Mouse (Mus musculus) CH12.LX (cell line): ENCODE results near the gene Zscan5b. TPM values are rescaled to one million over a fixed set of nuclear protein-coding genes. Genes with fewer than 3 reads are reported as not detected.

Experiments
- DNase-seq: peaks from one replicate; pipeline ENCODE4 v3.0.0-alpha.2; 2013; ENCODE audit errors: extremely low read depth
- H3K27ac ChIP-seq: 2 replicates; pipeline ENCODE4 v1.5.1; 2012; ENCODE audit warnings: low read depth, mild to moderate bottlenecking, control low read depth, moderate library complexity; ENCODE audit not compliant: insufficient read depth
- H3K27me3 ChIP-seq: replicated peaks from 2 replicates; pipeline ENCODE3; 2012; ENCODE audit warnings: inconsistent platforms
- H3K36me3 ChIP-seq, 2 experiments: replicated peaks in 1 of 2; 2 replicates each; pipeline versions ENCODE3 to v1.6.1; 2012; ENCODE audit warnings: inconsistent platforms in 1 of 2, low read length in 1 of 2, mild to moderate bottlenecking in 1 of 2, mixed read lengths in 1 of 2, moderate library complexity in 1 of 2; ENCODE audit not compliant: control insufficient read depth in 1 of 2, insufficient read depth in 1 of 2
- H3K4me1 ChIP-seq, 2 experiments: 2 replicates each; pipeline ENCODE4 v1.6.1; 2012; ENCODE audit warnings: inconsistent platforms in 1 of 2, moderate library complexity in 1 of 2; ENCODE audit not compliant: insufficient read depth in 2 of 2, control insufficient read depth in 1 of 2
- H3K4me2 ChIP-seq: 2 replicates; pipeline ENCODE4 v1.6.1; 2012; ENCODE audit warnings: low read depth, mild to moderate bottlenecking, control low read depth; ENCODE audit not compliant: poor library complexity, insufficient read depth, severe bottlenecking
- H3K4me3 ChIP-seq, 3 experiments: fragments of 150-350 bp in 1 of 3; sonication (generic) in 1 of 3; replicated peaks in 1 of 3; 2 replicates each; pipeline versions ENCODE3 to v1.5.1; 2011 to 2012; ENCODE audit warnings: low read depth in 2 of 3, low read length in 2 of 3, mild to moderate bottlenecking in 2 of 3, moderate library complexity in 2 of 3, control low read depth in 1 of 3, improper control_type of control experiment in 1 of 3, inconsistent platforms in 1 of 3, mixed read lengths in 1 of 3; ENCODE audit not compliant: poor library complexity in 1 of 3
- H3K79me2 ChIP-seq: replicated peaks from 2 replicates; pipeline ENCODE4 v1.6.1; 2012; ENCODE audit warnings: mild to moderate bottlenecking, moderate library complexity; ENCODE audit not compliant: control insufficient read depth, poor library complexity, insufficient read depth, severe bottlenecking; ENCODE audit errors: extremely low read depth
- H3K9ac ChIP-seq: 2 replicates; pipeline ENCODE4 v1.6.1; 2012; ENCODE audit warnings: low read depth, mild to moderate bottlenecking, control low read depth, moderate library complexity; ENCODE audit not compliant: insufficient read depth
- H3K9me3 ChIP-seq: replicated peaks from 2 replicates; pipeline ENCODE3; 2012; ENCODE audit warnings: low read length, inconsistent platforms, mixed read lengths
- BHLHE40 ChIP-seq: IDR thresholded peaks from 2 replicates; pipeline ENCODE4 v1.6.1; 2011; ENCODE audit warnings: mild to moderate bottlenecking, low read depth, low read length, improper control_type of control experiment
- CHD1 ChIP-seq: IDR thresholded peaks from 2 replicates; pipeline ENCODE4 v1.6.1; 2012; ENCODE audit warnings: low read depth, low read length, improper control_type of control experiment, inconsistent platforms
- CTCF ChIP-seq, 2 experiments: IDR thresholded peaks in 1 of 2; conservative IDR thresholded peaks in 1 of 2; 2 replicates each; pipeline ENCODE4 v1.5.1; 2011 to 2012; ENCODE audit warnings: low read depth in 2 of 2, low read length in 2 of 2, improper control_type of control experiment in 1 of 2, inconsistent platforms in 1 of 2, mild to moderate bottlenecking in 1 of 2, moderate library complexity in 1 of 2
- E2F4 ChIP-seq: IDR thresholded peaks from 2 replicates; pipeline ENCODE4 v1.6.1; 2011; ENCODE audit warnings: low read depth, low read length, improper control_type of control experiment; ENCODE audit not compliant: insufficient replicate concordance
- ELF1 ChIP-seq: IDR thresholded peaks from 2 replicates; pipeline ENCODE4 v1.6.1; 2014; ENCODE audit warnings: low read depth, mild to moderate bottlenecking, inconsistent platforms, low read length, improper control_type of control experiment
- ETS1 ChIP-seq: conservative IDR thresholded peaks from 2 replicates; pipeline ENCODE4 v1.6.1; 2012; ENCODE audit warnings: low read depth, mild to moderate bottlenecking, inconsistent platforms, low read length, improper control_type of control experiment, moderate library complexity
- GABPA ChIP-seq: IDR thresholded peaks from 2 replicates; pipeline ENCODE4 v1.6.1; 2012; ENCODE audit warnings: low read depth, low read length, improper control_type of control experiment, inconsistent platforms; ENCODE audit not compliant: insufficient replicate concordance
- IRF4 ChIP-seq: IDR thresholded peaks from 2 replicates; pipeline ENCODE4 v1.6.1; 2014; ENCODE audit warnings: low read depth, mild to moderate bottlenecking, inconsistent platforms, low read length, improper control_type of control experiment
- JUN ChIP-seq: IDR thresholded peaks from 2 replicates; pipeline ENCODE4 v1.6.1; 2011; ENCODE audit warnings: low read depth, mild to moderate bottlenecking, low read length, improper control_type of control experiment, moderate library complexity; ENCODE audit not compliant: insufficient read depth
- JUND ChIP-seq: conservative IDR thresholded peaks from 2 replicates; pipeline ENCODE4 v1.6.1; 2011; ENCODE audit warnings: low read depth, low read length, improper control_type of control experiment
- MAFK ChIP-seq: IDR thresholded peaks from 2 replicates; pipeline ENCODE4 v1.6.1; 2011; ENCODE audit warnings: low read length, improper control_type of control experiment; ENCODE audit not compliant: insufficient replicate concordance
- MAZ ChIP-seq: IDR thresholded peaks from 2 replicates; pipeline ENCODE4 v1.6.1; 2012; ENCODE audit warnings: low read depth, mild to moderate bottlenecking, inconsistent platforms, low read length, improper control_type of control experiment, moderate library complexity
- MEF2A ChIP-seq: IDR thresholded peaks from 2 replicates; pipeline ENCODE4 v1.6.1; 2014; ENCODE audit warnings: low read depth, mild to moderate bottlenecking, inconsistent platforms, low read length, improper control_type of control experiment, borderline replicate concordance
- MYC ChIP-seq: IDR thresholded peaks from 2 replicates; pipeline ENCODE4 v1.6.1; 2011; ENCODE audit warnings: low read depth, mild to moderate bottlenecking, improper control_type of control experiment, low read length
- NRF1 ChIP-seq: IDR thresholded peaks from 2 replicates; pipeline ENCODE4 v1.6.1; 2014; ENCODE audit warnings: low read depth, mild to moderate bottlenecking, inconsistent platforms, low read length, improper control_type of control experiment, moderate library complexity
- PAX5 ChIP-seq: IDR thresholded peaks from 2 replicates; pipeline ENCODE4 v1.6.1; 2012; ENCODE audit warnings: low read length, inconsistent platforms, mixed read lengths
- POLR2A ChIP-seq: IDR thresholded peaks from 2 replicates; pipeline ENCODE4 v1.6.1; 2011; ENCODE audit warnings: low read depth, mild to moderate bottlenecking, improper control_type of control experiment, low read length
- RAD21 ChIP-seq: IDR thresholded peaks from 2 replicates; pipeline ENCODE4 v1.6.1; 2011; ENCODE audit warnings: low read depth, mild to moderate bottlenecking, low read length, improper control_type of control experiment, moderate library complexity
- SMC3 ChIP-seq: IDR thresholded peaks from 2 replicates; pipeline ENCODE4 v1.6.1; 2011; ENCODE audit warnings: low read depth, low read length, improper control_type of control experiment
- TBP ChIP-seq: conservative IDR thresholded peaks from 2 replicates; pipeline ENCODE4 v1.6.1; 2011; ENCODE audit warnings: low read depth, low read length, improper control_type of control experiment
- TCF12 ChIP-seq: IDR thresholded peaks from 2 replicates; pipeline ENCODE4 v1.6.1; 2014; ENCODE audit warnings: low read depth, mild to moderate bottlenecking, inconsistent platforms, low read length, improper control_type of control experiment
- UBTF ChIP-seq: IDR thresholded peaks from 2 replicates; pipeline ENCODE4 v1.6.1; 2012; ENCODE audit warnings: low read depth, mild to moderate bottlenecking, inconsistent platforms, low read length, improper control_type of control experiment, moderate library complexity
- USF1 ChIP-seq: IDR thresholded peaks from 2 replicates; pipeline ENCODE4 v1.6.1; 2014; ENCODE audit warnings: low read depth, mild to moderate bottlenecking, inconsistent platforms, low read length, improper control_type of control experiment
- USF2 ChIP-seq: conservative IDR thresholded peaks from 2 replicates; pipeline ENCODE4 v1.6.1; 2011; ENCODE audit warnings: low read depth, low read length, improper control_type of control experiment
- dilution Hi-C: fragments of 300-500 bp; cut with MboI; formaldehyde crosslinking; loops from 2 replicates; pipeline ENCODE4 v1.14.3; 2020; ENCODE audit warnings: low sequenced_read_pairs; ENCODE audit not compliant: extremely low pct_unique_long_range_greater_than_20kb, extremely low pct_ligation_motif_present
- in situ Hi-C: fragments of 300-500 bp; cut with MboI; formaldehyde crosslinking; loops from 3 replicates; pipeline ENCODE4 v1.14.3; 2019; ENCODE audit warnings: low sequenced_read_pairs, low pct_ligation_motif_present, low pct_unique_long_range_greater_than_20kb, mixed read lengths
- polyA plus RNA-seq: library from polyadenylated mRNA; unstranded; fragments of >175 nt; gene quantifications from 2 replicates; pipeline ENCODE4 v1.2.1, GENCODE M21; 2012; ENCODE audit warnings: low read depth; ENCODE audit not compliant: insufficient read length
- total RNA-seq, 2 experiments: library from RNA; depleted of rRNA; stranded (reverse); fragments of 300-350 nt in 1 of 2; fragments of >200 nt in 1 of 2; gene quantifications; 2 replicates each; pipeline ENCODE4 v1.2.3; 2012 to 2014

The Zscan5b gene
- total and polyA plus RNA-seq, 3 experiments, result not detected

GRCm38 (mm10) chr7:6186176-6186575 lies 35.9 kb upstream of the Zscan5b start:
- TF ChIP-seq RAD21, result no peak
- no peak for TF ChIP-seq IRF4
- no peak for TF ChIP-seq MAZ
- no peak for TF ChIP-seq MEF2A
- TF ChIP-seq NRF1, result no peak
- TF ChIP-seq UBTF, result no peak
- no peak for TF ChIP-seq JUND
- no peak for TF ChIP-seq CHD1
- no peak for TF ChIP-seq USF2
- no peak for TF ChIP-seq CTCF (conservative IDR thresholded peaks at IDR 0.05 in 1 of 2, IDR thresholded peaks at IDR 0.05 in 1 of 2; ENCODE audit: low read depth in 2 of 2, low read length in 2 of 2)
- TF ChIP-seq PAX5, result no peak
- no peak for TF ChIP-seq TBP
- no peak for TF ChIP-seq SMC3
- no peak overlapping the region for H3K4me2 ChIP-seq
- in situ Hi-C loops, result no loop called here

GRCm38 (mm10) chr7:6186756-6187155 lies 35.3 kb upstream of the Zscan5b start:
- DNase-seq, result no peak
- no peak for TF ChIP-seq GABPA
- no peak for TF ChIP-seq USF1
- no peak for TF ChIP-seq E2F4
- no peak for TF ChIP-seq POLR2A
- TF ChIP-seq ETS1, result no peak
- no peak for TF ChIP-seq BHLHE40
- no peak for TF ChIP-seq CTCF (conservative IDR thresholded peaks at IDR 0.05 in 1 of 2, IDR thresholded peaks at IDR 0.05 in 1 of 2; ENCODE audit: low read depth in 2 of 2, low read length in 2 of 2)
- no peak for TF ChIP-seq MAZ
- no peak for TF ChIP-seq UBTF
- no peak for TF ChIP-seq MAFK
- TF ChIP-seq ELF1, result no peak
- TF ChIP-seq JUN, result no peak
- no peak for TF ChIP-seq TCF12
- no peak for TF ChIP-seq MYC
- H3K36me3 ChIP-seq, result peaks cover 35 to 83% of the 10 kb centered on the region in 2 experiments
- H3K4me3 ChIP-seq, result no peak overlapping the region
- in situ Hi-C loops, result no loop called here
- H3K27me3 ChIP-seq, result no peaks in the 10 kb centered on the region
- no peak overlapping the region for H3K27ac ChIP-seq
- H3K4me2 ChIP-seq, result no peak overlapping the region
- H3K9ac ChIP-seq, result no peak overlapping the region
- dilution Hi-C loops, result no loop called here
- H3K4me1 ChIP-seq, result peaks cover 5 to 20% of the 10 kb centered on the region in 2 experiments
- no peaks in the 10 kb centered on the region for H3K9me3 ChIP-seq
- no peaks in the 10 kb centered on the region for H3K79me2 ChIP-seq

More at GRCm38 (mm10) chr7:6186176-6186575, 35.9 kb upstream of the Zscan5b start:
- Histone ChIP-seq H3K79me2 (no peaks in the 10 kb centered on the region), H3K4me1 (peaks cover 5 to 20% of the 10 kb centered on the region in 2 experiments), H3K27me3 (no peaks in the 10 kb centered on the region), H3K4me3 (no peak overlapping the region), H3K9ac (no peak overlapping the region), H3K9me3 (no peaks in the 10 kb centered on the region), H3K36me3 (peaks cover 35 to 87% of the 10 kb centered on the region in 2 experiments), H3K27ac (no peak overlapping the region)
- dilution Hi-C loops, result no loop called here
- DNase-seq, result no peak
